Mouse (Mus musculus) limb, embryonic 15.5 days (tissue): ENCODE data around the gene Rpl4. TPM values are rescaled to one million over a fixed set of nuclear protein-coding genes. Genes with fewer than 3 reads are reported as not detected.
"Not testable (repeated sequence)": the region's sequence is repeated elsewhere in the genome, so short reads cannot be mapped to it uniquely, and the experiment has no call there.

Source experiments
- ATAC-seq: fragments of 200-750 bp; cut with Nextera tagmentation; 2 replicates; pipeline ENCODE4 v1.8.0; 2017; ENCODE audit warnings: low read depth, moderate TSS enrichment; ENCODE audit not compliant: insufficient number of reproducible peaks, low FRiP score, low TSS enrichment
- H3K27ac ChIP-seq: fragments of 300-500 bp; sonication (generic); 2 replicates; pipeline ENCODE4 v1.5.1; 2015; ENCODE audit warnings: moderate library complexity, mild to moderate bottlenecking, inconsistent platforms
- H3K27me3 ChIP-seq: fragments of 300-500 bp; sonication (generic); 2 replicates; pipeline ENCODE4 v1.6.1; 2015; ENCODE audit warnings: inconsistent platforms
- H3K36me3 ChIP-seq: fragments of 300-500 bp; sonication (generic); 2 replicates; pipeline ENCODE4 v1.6.1; 2015; ENCODE audit warnings: inconsistent platforms
- H3K4me1 ChIP-seq: fragments of 300-500 bp; sonication (generic); 2 replicates; pipeline ENCODE4 v1.6.1; 2015; ENCODE audit warnings: inconsistent platforms
- H3K4me2 ChIP-seq: fragments of 300-500 bp; sonication (generic); 2 replicates; pipeline ENCODE4 v1.6.1; 2015; ENCODE audit warnings: mild to moderate bottlenecking, inconsistent platforms
- H3K4me3 ChIP-seq: fragments of 300-500 bp; sonication (generic); 2 replicates; pipeline ENCODE4 v1.5.1; 2015; ENCODE audit warnings: mild to moderate bottlenecking, inconsistent platforms
- H3K9ac ChIP-seq: fragments of 300-500 bp; sonication (generic); 2 replicates; pipeline ENCODE4 v1.6.1; 2015; ENCODE audit warnings: inconsistent platforms
- H3K9me3 ChIP-seq: fragments of 300-500 bp; sonication (generic); 2 replicates; pipeline ENCODE4 v1.6.1; 2016; ENCODE audit warnings: inconsistent platforms
- WGBS: fragments of 180-500 bp; shearing (Covaris S2); methylation state at CpG from one replicate; pipeline ENCODE4 v1.1.7; 2015; 5-methylcytosine and 5-hydroxymethylcytosine counted together
- polyA plus RNA-seq: library from polyadenylated mRNA; unstranded; fragments of >200 nt; fragmentation: Nextera tagmentation; extraction: Ambion mirVana; gene quantifications from 2 replicates; pipeline ENCODE4 v1.2.1, GENCODE M21; 2015

Rpl4 gene
- polyA plus RNA-seq, 1 experiment from 2014 or later = 1,208 TPM

DNA sequence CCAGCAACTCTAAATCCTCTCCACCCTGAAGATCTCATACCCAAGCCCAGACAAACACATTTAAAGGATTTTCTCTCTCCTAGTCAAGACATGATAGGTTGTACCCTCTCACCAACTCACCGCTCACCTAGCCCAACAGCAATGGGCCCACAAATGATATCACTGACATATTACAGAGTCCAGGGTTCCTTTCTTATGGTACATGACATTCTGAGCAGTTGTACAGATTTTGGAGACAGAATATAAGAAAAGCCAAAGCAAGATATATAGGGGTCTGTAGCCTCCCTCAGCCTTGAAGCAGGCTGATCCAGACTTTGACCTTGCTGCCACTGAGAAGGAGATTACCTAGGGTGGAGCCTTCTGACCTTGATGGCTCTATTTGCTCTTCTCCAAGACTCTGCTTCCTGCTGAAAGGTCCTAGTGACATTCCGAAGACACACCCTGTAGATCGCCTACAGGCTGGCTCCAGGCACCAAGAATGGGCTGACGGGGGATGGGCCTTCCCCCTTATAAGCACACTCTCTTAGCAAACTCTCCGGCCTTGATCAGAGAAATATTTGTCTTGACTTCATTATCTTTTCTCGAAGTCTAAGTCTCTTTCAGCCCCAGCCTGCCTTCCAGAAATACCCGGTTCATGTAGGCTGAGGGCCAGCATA, 25.7 kb downstream of the Rpl4 start:
- not testable (repeated sequence) for H3K27me3 ChIP-seq, H3K9me3 ChIP-seq, H3K4me3 ChIP-seq, H3K9ac ChIP-seq, H3K4me1 ChIP-seq, H3K27ac ChIP-seq, H3K4me2 ChIP-seq, ATAC-seq
- H3K36me3 ChIP-seq = peaks cover 26% of the 10 kb centered on the region
- WGBS = 91% methylated on average over 7 of the region's 7 CpGs

DNA sequence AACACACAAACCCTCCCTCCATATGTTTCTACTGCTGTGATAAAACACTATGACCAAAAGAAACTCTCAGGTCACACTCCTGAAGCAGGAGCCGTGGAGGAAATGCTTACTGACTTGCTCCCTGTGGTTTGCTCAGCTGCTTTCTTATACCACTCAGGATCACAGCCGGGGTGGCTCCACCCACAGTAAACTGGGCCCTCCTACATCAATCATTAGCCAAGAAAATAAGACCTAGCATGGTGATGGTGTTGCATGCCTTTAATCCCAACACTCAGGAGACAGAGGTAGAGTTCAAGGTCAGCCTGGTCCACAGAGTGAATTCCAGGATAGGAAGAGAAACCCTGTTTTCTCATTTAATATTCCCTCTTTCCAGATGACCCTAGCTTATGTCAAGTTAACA, 26.7 kb downstream of the Rpl4 start:
- Histone ChIP-seq H3K9ac (no peak overlapping the region), H3K36me3 (peaks cover 33% of the 10 kb centered on the region), H3K27me3 (no peaks in the 10 kb centered on the region), H3K4me2 (no peak overlapping the region), H3K27ac (no peak overlapping the region), H3K4me3 (no peak overlapping the region), H3K4me1 (no peaks in the 10 kb centered on the region), H3K9me3 (no peaks in the 10 kb centered on the region)
- ATAC-seq = no peak
- WGBS = 73% methylated on average over 2 of the region's 2 CpGs

DNA sequence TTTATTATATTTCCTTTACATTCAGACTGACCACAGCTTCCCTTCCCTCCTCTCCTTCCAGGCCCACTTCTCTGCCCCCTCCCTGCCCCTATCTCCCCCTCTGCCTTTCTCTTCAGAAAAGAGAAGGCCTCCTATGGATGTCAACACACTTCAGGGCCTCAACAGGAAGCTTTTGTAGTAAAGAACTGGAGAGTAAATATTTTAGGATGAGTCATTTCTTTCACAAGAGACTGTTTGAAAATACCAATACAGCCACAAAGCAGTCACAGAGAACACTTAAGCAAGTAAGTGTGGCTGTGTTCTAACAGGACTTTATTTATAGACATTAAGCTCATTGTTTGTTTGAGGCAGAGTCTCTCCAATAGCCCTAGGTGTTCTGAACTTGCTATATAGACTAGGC, 29.2 kb downstream of the Rpl4 start:
- Histone ChIP-seq H3K4me2 (no peak overlapping the region), H3K27ac (no peak overlapping the region)
- ATAC-seq = no peak

DNA sequence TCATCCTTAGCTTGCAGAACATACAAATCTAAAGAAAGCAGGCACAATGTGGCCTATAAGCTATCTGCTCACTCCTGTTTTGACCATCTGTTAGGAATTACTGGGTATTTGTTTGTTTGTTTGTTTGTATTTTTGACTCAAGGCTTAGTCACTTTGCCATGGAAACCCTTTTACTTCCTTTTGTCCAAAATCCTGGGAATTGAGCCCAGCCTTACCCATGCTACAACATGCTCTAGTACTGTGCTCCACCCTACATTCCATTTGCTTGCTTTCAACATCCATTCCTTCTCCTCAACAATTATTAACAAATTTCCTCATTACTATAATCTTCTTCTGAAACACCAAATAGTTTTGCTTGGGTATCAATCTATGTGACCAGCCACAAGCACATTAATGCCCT, 29.7 kb downstream of the Rpl4 start:
- peaks cover 29% of the 10 kb centered on the region for H3K36me3 ChIP-seq
- H3K9ac ChIP-seq = no peak overlapping the region
- H3K27ac ChIP-seq = no peak overlapping the region
- no peaks in the 10 kb centered on the region for H3K4me1 ChIP-seq
- no peaks in the 10 kb centered on the region for H3K9me3 ChIP-seq
- no peaks in the 10 kb centered on the region for H3K27me3 ChIP-seq
- H3K4me3 ChIP-seq = no peak overlapping the region
- no peak overlapping the region for H3K4me2 ChIP-seq
- no peak for ATAC-seq

More for the DNA sequence above, 29.2 kb downstream of the Rpl4 start:
- Histone ChIP-seq H3K27me3 (no peaks in the 10 kb centered on the region), H3K36me3 (peaks cover 31% of the 10 kb centered on the region), H3K4me3 (no peak overlapping the region), H3K9ac (no peak overlapping the region), H3K4me1 (no peaks in the 10 kb centered on the region), H3K9me3 (no peaks in the 10 kb centered on the region)

DNA sequence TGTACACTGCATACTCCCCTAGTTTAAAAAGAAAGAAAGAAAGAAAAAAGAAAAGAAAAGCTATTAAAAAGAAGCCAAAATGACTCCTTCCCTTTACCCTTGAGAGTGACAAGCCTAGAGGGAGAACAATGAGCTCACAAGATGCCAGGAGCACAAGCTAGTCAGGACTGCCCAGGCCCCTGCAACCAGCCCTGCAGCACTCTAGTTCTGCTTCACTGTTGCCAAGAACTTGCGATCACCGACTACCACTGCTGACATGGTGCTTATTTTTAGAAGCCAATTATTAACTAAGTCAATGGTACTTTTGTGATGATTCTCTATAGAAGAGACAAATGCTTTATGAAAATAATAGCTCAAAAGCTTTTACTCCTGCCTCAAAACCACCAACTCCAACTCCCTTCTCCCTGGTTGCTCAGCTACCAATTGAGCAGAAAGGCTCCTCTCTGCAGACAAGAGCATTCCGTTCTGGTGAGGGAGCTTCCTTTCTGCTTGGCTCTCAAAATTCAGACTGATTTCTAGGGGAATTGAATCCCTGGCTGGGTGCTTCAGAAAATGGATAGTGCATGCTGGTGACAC, 34.4 kb downstream of the Rpl4 start:
- Histone ChIP-seq H3K9me3 (no peaks in the 10 kb centered on the region), H3K9ac (no peak overlapping the region), H3K4me1 (0 out of 2 replicates have a peak, but pooled peaks cover 2% of the 10 kb centered on the region), H3K27ac (no peak overlapping the region), H3K27me3 (no peaks in the 10 kb centered on the region), H3K4me3 (no peak overlapping the region), H3K4me2 (no peak overlapping the region), H3K36me3 (peaks cover 53% of the 10 kb centered on the region)
- no peak for ATAC-seq
- WGBS = 83% methylated on average over 3 of the region's 3 CpGs

DNA sequence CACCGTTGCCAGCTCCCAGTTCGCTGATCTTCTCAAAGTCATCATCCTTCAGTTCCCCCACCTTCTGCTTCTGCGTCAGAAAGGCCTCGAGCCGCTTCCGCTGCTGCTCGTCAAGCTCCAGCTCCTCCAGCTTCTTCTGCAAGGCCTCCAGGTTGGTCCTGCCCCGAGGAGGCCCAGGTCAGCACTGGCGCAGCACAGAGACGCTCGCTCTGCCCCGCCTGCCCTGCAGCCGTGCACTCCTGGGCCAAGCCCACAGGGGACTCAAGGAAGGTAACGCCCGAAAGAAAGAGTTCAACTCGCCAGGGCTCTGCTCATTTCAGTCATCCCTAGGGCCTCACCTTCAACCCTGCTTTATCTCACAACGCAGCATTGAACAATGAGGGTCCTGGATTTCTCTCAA, 41.3 kb downstream of the Rpl4 start:
- no peaks in the 10 kb centered on the region for H3K27me3 ChIP-seq
- no peak overlapping the region for H3K27ac ChIP-seq
- H3K4me2 ChIP-seq = no peak overlapping the region
- no peaks in the 10 kb centered on the region for H3K9me3 ChIP-seq
- peaks cover 25% of the 10 kb centered on the region; the same call in 1 of the 2 replicates for H3K36me3 ChIP-seq
- ATAC-seq = no peak
- 89% methylated on average over 17 of the region's 17 CpGs for WGBS
- H3K4me1 ChIP-seq = 0 out of 2 replicates have a peak, but pooled peaks cover 2% of the 10 kb centered on the region
- no peak overlapping the region for H3K4me3 ChIP-seq
- H3K9ac ChIP-seq = no peak overlapping the region

DNA sequence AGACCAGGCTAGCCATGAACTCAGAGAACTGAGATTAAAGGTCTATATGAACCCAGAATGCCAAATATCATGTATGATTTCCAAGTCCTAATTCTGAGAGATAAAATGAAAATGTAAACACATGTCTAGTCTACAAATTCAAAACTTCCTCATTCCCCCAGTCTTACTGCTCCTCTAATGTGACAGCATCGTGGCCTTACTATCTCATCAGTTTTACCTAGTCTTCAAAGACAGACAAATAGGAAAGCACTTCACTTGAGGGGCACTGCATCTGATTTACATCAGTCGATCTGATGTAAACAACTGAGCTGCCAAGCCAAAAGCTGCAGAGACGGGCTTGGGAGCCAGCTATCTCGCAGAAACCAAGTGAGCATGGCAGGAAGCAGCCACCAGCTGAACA, 42.9 kb downstream of the Rpl4 start:
- Histone ChIP-seq H3K4me1 (0 out of 2 replicates have a peak, but pooled peaks cover 5% of the 10 kb centered on the region), H3K36me3 (peaks cover 16% of the 10 kb centered on the region; the same call in 1 of the 2 replicates), H3K9ac (no peak overlapping the region), H3K27ac (no peak overlapping the region), H3K9me3 (no peaks in the 10 kb centered on the region), H3K4me2 (no peak overlapping the region), H3K27me3 (no peaks in the 10 kb centered on the region), H3K4me3 (no peak overlapping the region)
- no peak for ATAC-seq
- 62% methylated on average over 4 of the region's 4 CpGs for whole genome bisulfite sequencing

DNA sequence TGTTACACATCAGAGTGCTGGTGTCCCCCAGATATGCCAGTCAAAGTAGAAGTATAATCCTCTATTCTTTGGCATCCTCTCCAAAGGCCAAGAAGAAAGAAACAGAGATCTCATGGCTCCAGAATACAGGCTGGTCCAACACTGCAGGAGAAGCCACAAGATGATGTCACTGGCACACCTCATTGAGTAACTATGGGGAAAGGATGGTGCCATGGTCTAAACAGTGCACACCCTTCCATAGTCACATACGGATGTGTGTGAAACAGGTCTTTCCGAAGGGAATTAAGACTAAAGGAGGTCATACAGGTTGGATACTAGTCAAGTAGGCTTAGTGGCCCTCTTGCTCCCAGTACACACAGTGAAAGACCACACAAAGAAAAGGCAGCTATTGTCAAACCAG, 43.5 kb downstream of the Rpl4 start:
- H3K4me2 ChIP-seq = no peak overlapping the region
- no peak overlapping the region for H3K4me3 ChIP-seq
- 98% methylated on average over 2 of the region's 2 CpGs for whole genome bisulfite sequencing
- no peaks in the 10 kb centered on the region for H3K9me3 ChIP-seq
- peaks cover 13% of the 10 kb centered on the region; the same call in 1 of the 2 replicates for H3K36me3 ChIP-seq
- no peaks in the 10 kb centered on the region for H3K27me3 ChIP-seq
- no peak overlapping the region for H3K9ac ChIP-seq
- 0 out of 2 replicates have a peak, but pooled peaks cover 5% of the 10 kb centered on the region for H3K4me1 ChIP-seq
- no peak overlapping the region for H3K27ac ChIP-seq
- no peak for ATAC-seq

DNA sequence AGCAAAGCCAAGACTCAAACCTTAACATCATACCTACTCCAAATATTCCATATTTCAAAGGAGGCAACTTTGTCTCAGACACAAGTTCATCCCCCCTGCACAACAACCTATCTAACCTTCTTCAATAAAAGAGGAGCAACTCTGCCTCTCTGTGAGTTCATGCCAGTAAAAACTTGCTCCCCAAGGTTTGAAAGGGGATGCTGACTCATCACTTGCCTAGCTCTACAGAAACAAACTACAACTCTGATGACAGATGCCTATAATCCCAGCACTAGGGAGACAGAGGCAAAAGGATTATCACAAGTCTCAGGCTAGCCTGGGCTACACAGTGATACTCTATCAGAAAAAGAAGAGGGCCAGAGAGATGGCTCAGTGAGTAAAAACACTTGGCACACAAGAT, 44.7 kb downstream of the Rpl4 start:
- Histone ChIP-seq H3K9me3 (no peaks in the 10 kb centered on the region), H3K4me2 (no peak overlapping the region), H3K27me3 (no peaks in the 10 kb centered on the region), H3K36me3 (0 out of 2 replicates have a peak, but pooled peaks cover 6% of the 10 kb centered on the region), H3K4me1 (0 out of 2 replicates have a peak, but pooled peaks cover 3% of the 10 kb centered on the region), H3K9ac (no peak overlapping the region), H3K27ac (no peak overlapping the region), H3K4me3 (no peak overlapping the region)
- ATAC-seq = no peak

DNA sequence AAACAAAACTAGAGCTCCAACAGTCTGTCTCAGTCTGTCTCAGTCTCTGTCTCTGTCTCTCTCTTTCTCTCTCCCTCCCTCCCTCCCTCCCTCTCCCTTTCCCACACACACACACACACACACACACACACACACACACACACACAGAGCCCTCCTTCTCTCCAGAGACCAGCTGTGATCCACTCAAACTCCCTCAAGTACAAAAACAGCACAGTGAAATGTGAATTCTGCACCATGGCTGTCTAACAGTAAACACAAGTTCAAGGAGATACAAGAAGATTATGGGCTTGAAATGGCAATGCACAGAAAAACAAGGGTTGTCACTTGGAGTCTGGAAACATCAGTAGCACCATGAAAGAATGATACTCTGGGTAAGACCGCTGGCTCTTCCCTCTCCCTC, 46.1 kb downstream of the Rpl4 start:
- no peaks in the 10 kb centered on the region for H3K36me3 ChIP-seq
- no peak for ATAC-seq
- H3K4me2 ChIP-seq = no peak overlapping the region
- H3K4me3 ChIP-seq = no peak overlapping the region
- H3K9ac ChIP-seq = no peak overlapping the region
- WGBS = 65% methylated on average over 1 of the region's 1 CpGs
- H3K27ac ChIP-seq = no peak overlapping the region
- H3K9me3 ChIP-seq = no peaks in the 10 kb centered on the region
- 0 out of 2 replicates have a peak, but pooled peaks cover 3% of the 10 kb centered on the region for H3K4me1 ChIP-seq
- no peaks in the 10 kb centered on the region for H3K27me3 ChIP-seq

DNA sequence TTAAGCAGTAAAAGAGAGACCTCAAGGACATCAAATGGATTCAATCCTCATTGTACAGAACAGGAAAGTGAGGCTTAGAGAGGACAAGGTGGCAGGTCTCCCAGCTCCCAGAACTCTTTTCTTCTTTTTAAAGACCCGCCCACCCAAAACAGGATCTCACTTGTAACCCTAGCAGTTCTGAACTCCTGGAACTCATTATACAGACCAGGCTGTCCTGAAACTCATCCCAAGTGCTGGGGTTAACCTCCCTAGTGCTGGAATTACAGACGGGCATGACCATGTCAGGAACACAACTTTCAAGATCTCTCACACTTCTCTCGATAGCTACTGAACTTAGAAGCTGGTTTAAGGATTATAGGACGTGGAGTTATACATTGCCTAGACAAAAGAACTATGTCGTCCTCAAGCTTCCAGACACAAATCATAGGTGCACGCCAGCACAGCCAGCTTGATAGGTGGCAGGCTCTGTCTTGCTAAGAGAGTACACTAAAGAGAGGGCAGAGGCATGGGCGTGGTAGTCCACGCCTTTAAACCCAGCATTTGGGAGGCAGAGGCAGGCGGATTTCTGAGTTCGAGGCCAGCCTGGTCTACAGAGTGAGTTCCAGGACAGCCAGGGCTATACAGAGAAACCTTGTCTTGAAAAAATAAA, 46.7 kb downstream of the Rpl4 start:
- Histone ChIP-seq H3K4me3 (no peak overlapping the region), H3K27ac (no peak overlapping the region), H3K36me3 (no peaks in the 10 kb centered on the region), H3K4me1 (0 out of 2 replicates have a peak, but pooled peaks cover 3% of the 10 kb centered on the region), H3K9me3 (no peaks in the 10 kb centered on the region), H3K9ac (no peak overlapping the region), H3K4me2 (no peak overlapping the region), H3K27me3 (no peaks in the 10 kb centered on the region)
- WGBS = 64% methylated on average over 10 of the region's 10 CpGs
- ATAC-seq = no peak

DNA sequence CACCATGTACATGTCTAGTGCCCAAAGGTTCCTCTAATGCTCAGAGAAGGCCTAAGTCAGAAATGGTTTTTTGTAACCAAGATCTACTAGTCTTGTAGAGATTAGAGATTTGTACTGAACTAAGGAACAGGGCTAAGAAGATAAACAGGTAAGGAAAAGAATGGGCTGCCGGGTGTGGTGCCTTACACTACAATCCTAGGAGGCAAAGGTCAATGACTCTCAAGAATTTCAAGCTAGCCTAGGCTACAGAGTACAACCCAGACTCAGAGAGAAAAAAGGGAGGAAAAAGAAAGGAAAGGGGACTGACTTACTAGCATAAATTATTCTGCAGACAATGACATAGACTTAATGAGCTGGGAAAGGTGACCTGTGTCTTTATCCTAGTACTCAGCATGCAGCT, 47.4 kb downstream of the Rpl4 start:
- H3K27me3 ChIP-seq = no peaks in the 10 kb centered on the region
- H3K27ac ChIP-seq = no peak overlapping the region
- WGBS = 87% methylated on average over 1 of the region's 1 CpGs

More for the DNA sequence above, 47.4 kb downstream of the Rpl4 start:
- Histone ChIP-seq H3K9ac (no peak overlapping the region), H3K4me3 (no peak overlapping the region), H3K36me3 (no peaks in the 10 kb centered on the region), H3K4me2 (no peak overlapping the region), H3K9me3 (no peaks in the 10 kb centered on the region), H3K4me1 (0 out of 2 replicates have a peak, but pooled peaks cover 3% of the 10 kb centered on the region)
- ATAC-seq = no peak
